Mouse (Mus musculus) embryonic facial prominence, embryonic 11.5 days (tissue): ENCODE data around the gene Commd8. TPM values are rescaled to one million over a fixed set of nuclear protein-coding genes. Genes with fewer than 3 reads are reported as not detected.
"Not testable (repeated sequence)": the region's sequence is repeated elsewhere in the genome, so short reads cannot be mapped to it uniquely, and the experiment has no call there.

ENCODE experiments used
- ATAC-seq: fragments of 200-750 bp; cut with Nextera tagmentation; replicated peaks from 2 replicates; pipeline ENCODE4 v1.8.0; 2017; ENCODE audit warnings: low read depth; ENCODE audit not compliant: insufficient number of reproducible peaks, low FRiP score, low TSS enrichment
- DNase-seq: peaks from one replicate; pipeline ENCODE4 v3.0.0-alpha.2; 2015; ENCODE audit warnings: low spot score
- H3K27ac ChIP-seq: fragments of 300-500 bp; sonication (generic); replicated peaks from 2 replicates; pipeline ENCODE4 v1.5.1; 2014; ENCODE audit warnings: mild to moderate bottlenecking, low read depth, low read length, control low read depth
- H3K27me3 ChIP-seq: fragments of 300-500 bp; sonication (generic); 2 replicates; pipeline ENCODE4 v1.6.1; 2014; ENCODE audit warnings: mild to moderate bottlenecking, low read length, moderate library complexity, mixed read lengths; ENCODE audit not compliant: control insufficient read depth, insufficient read depth
- H3K36me3 ChIP-seq: fragments of 300-500 bp; sonication (generic); replicated peaks from 2 replicates; pipeline ENCODE4 v1.6.1; 2014; ENCODE audit warnings: low read depth, mild to moderate bottlenecking, low read length, moderate library complexity, mixed read lengths; ENCODE audit not compliant: control insufficient read depth, insufficient read depth
- H3K4me1 ChIP-seq: fragments of 300-500 bp; sonication (generic); 2 replicates; pipeline ENCODE4 v1.6.1; 2014; ENCODE audit warnings: low read length, mixed read lengths; ENCODE audit not compliant: control insufficient read depth, insufficient read depth
- H3K4me2 ChIP-seq: fragments of 300-500 bp; sonication (generic); 2 replicates; pipeline ENCODE4 v1.6.1; 2014; ENCODE audit warnings: low read depth, mild to moderate bottlenecking, control low read depth, low read length, moderate library complexity
- H3K4me3 ChIP-seq: fragments of 300-500 bp; sonication (generic); 2 replicates; pipeline ENCODE4 v1.5.1; 2014; ENCODE audit warnings: low read depth, low read length, control low read depth
- H3K9ac ChIP-seq: fragments of 300-500 bp; sonication (generic); replicated peaks from 2 replicates; pipeline ENCODE4 v1.6.1; 2014; ENCODE audit warnings: mild to moderate bottlenecking, control low read depth, low read length
- H3K9me3 ChIP-seq: fragments of 300-500 bp; sonication (generic); replicated peaks from 2 replicates; pipeline ENCODE4 v1.6.1; 2016; ENCODE audit warnings: mild to moderate bottlenecking, low read length, inconsistent platforms, mixed read lengths; ENCODE audit not compliant: control insufficient read depth
- WGBS: fragments of 180-500 bp; shearing (Covaris S2); extraction: QIAGEN DNeasy Blood & Tissue Kit; methylation state at CpG from one replicate; pipeline ENCODE4 v1.1.7; 2014; 5-methylcytosine and 5-hydroxymethylcytosine counted together
- polyA plus RNA-seq: library from polyadenylated mRNA; unstranded; fragments of >200 nt; fragmentation: Nextera tagmentation; extraction: Ambion mirVana; gene quantifications from 2 replicates; pipeline ENCODE4 v1.2.1, GENCODE M21; 2014

Gene Commd8
- polyA plus RNA-seq, 1 experiment from 2014 or later: 218 TPM

GRCm38 (mm10) chr5:72164386-72164785 lies 3.6 kb downstream of the Commd8 start:
- ATAC-seq (no peak), DNase-seq (no peak)
- no peak overlapping the region for H3K9ac ChIP-seq
- H3K36me3 ChIP-seq: peaks cover 7% of the 10 kb centered on the region; the same call in 1 of the 2 replicates
- H3K4me3 ChIP-seq: no peak overlapping the region
- H3K27ac ChIP-seq: no peak overlapping the region
- no peaks in the 10 kb centered on the region for H3K4me1 ChIP-seq
- WGBS: 85% methylated on average over 7 of the region's 7 CpGs
- H3K27me3 ChIP-seq: no peaks in the 10 kb centered on the region
- no peak overlapping the region for H3K4me2 ChIP-seq
- H3K9me3 ChIP-seq: no peaks in the 10 kb centered on the region

- no peak for DNase-seq
- Histone ChIP-seq H3K4me2 (no peak overlapping the region), H3K27me3 (no peaks in the 10 kb centered on the region), H3K9me3 (no peaks in the 10 kb centered on the region), H3K4me1 (no peaks in the 10 kb centered on the region), H3K4me3 (no peak overlapping the region), H3K27ac (no peak overlapping the region), H3K36me3 (peaks cover 7% of the 10 kb centered on the region; the same call in 1 of the 2 replicates), H3K9ac (no peak overlapping the region)
- 84% methylated on average over 5 of the region's 5 CpGs for WGBS
- ATAC-seq: no peak
These were observed 5.1 kb downstream of the Commd8 start for GRCm38 (mm10) chr5:72162855-72163254.

GRCm38 (mm10) chr5:72160781-72161485 lies 7.1 kb downstream of the Commd8 start:
- H3K9me3 ChIP-seq: no peaks in the 10 kb centered on the region
- no peak overlapping the region for H3K27ac ChIP-seq
- 87% methylated on average over 11 of the region's 11 CpGs for WGBS
- ATAC-seq: no peak
- H3K4me1 ChIP-seq: no peaks in the 10 kb centered on the region
- H3K9ac ChIP-seq: no peak overlapping the region
- no peaks in the 10 kb centered on the region for H3K27me3 ChIP-seq
- H3K4me2 ChIP-seq: no peak overlapping the region
- DNase-seq: no peak
- H3K36me3 ChIP-seq: peaks cover 7% of the 10 kb centered on the region; the same call in 1 of the 2 replicates
- H3K4me3 ChIP-seq: no peak overlapping the region

- ATAC-seq (no peak), DNase-seq (no peak)
- no peak overlapping the region for H3K9ac ChIP-seq
- no peaks in the 10 kb centered on the region for H3K27me3 ChIP-seq
- peaks cover 7% of the 10 kb centered on the region; the same call in 1 of the 2 replicates for H3K36me3 ChIP-seq
- H3K9me3 ChIP-seq: no peaks in the 10 kb centered on the region
- no peak overlapping the region for H3K27ac ChIP-seq
- no peak overlapping the region for H3K4me2 ChIP-seq
- WGBS: 83% methylated on average over 6 of the region's 6 CpGs
- H3K4me3 ChIP-seq: no peak overlapping the region
- no peaks in the 10 kb centered on the region for H3K4me1 ChIP-seq
These were observed 8.5 kb downstream of the Commd8 start for GRCm38 (mm10) chr5:72159537-72159936.

GRCm38 (mm10) chr5:72158667-72159066 lies 9.3 kb downstream of the Commd8 start:
- H3K4me1 ChIP-seq: no peaks in the 10 kb centered on the region
- H3K27me3 ChIP-seq: no peaks in the 10 kb centered on the region
- DNase-seq (no peak), ATAC-seq (no peak)
- WGBS: 94% methylated on average over 12 of the region's 12 CpGs
- H3K36me3 ChIP-seq: peaks cover 7% of the 10 kb centered on the region; the same call in 1 of the 2 replicates
- H3K4me2 ChIP-seq: no peak overlapping the region
- no peak overlapping the region for H3K9ac ChIP-seq
- H3K27ac ChIP-seq: no peak overlapping the region
- no peak overlapping the region for H3K4me3 ChIP-seq
- no peaks in the 10 kb centered on the region for H3K9me3 ChIP-seq

GRCm38 (mm10) chr5:72156598-72156997 lies 11.4 kb downstream of the Commd8 start:
- peaks cover 5% of the 10 kb centered on the region; the same call in 1 of the 2 replicates for H3K36me3 ChIP-seq
- DNase-seq (no peak), ATAC-seq (no peak)
- no peaks in the 10 kb centered on the region for H3K9me3 ChIP-seq
- no peak overlapping the region for H3K9ac ChIP-seq
- H3K27ac ChIP-seq: no peak overlapping the region
- no peak overlapping the region for H3K4me2 ChIP-seq
- H3K4me3 ChIP-seq: no peak overlapping the region
- no peaks in the 10 kb centered on the region for H3K4me1 ChIP-seq
- H3K27me3 ChIP-seq: no peaks in the 10 kb centered on the region
- WGBS: 97% methylated on average over 5 of the region's 5 CpGs

GRCm38 (mm10) chr5:72155686-72156085 lies 12.3 kb downstream of the Commd8 start:
- not testable (repeated sequence) for H3K36me3 ChIP-seq, H3K4me1 ChIP-seq, H3K27ac ChIP-seq, H3K4me3 ChIP-seq, DNase-seq, H3K9ac ChIP-seq, H3K4me2 ChIP-seq, H3K9me3 ChIP-seq, H3K27me3 ChIP-seq, ATAC-seq
- WGBS: 67% methylated on average over 3 of the region's 3 CpGs

GRCm38 (mm10) chr5:72150870-72151269 lies 17.1 kb downstream of the Commd8 start:
- DNase-seq (no peak), ATAC-seq (no peak)
- no peaks in the 10 kb centered on the region for H3K9me3 ChIP-seq
- H3K4me1 ChIP-seq: no peaks in the 10 kb centered on the region
- H3K27me3 ChIP-seq: no peaks in the 10 kb centered on the region
- no peak overlapping the region for H3K4me3 ChIP-seq
- no peak overlapping the region for H3K4me2 ChIP-seq
- no peak overlapping the region for H3K9ac ChIP-seq
- H3K36me3 ChIP-seq: no peaks in the 10 kb centered on the region; the same call in 1 of the 2 replicates
- H3K27ac ChIP-seq: no peak overlapping the region
- 91% methylated on average over 2 of the region's 5 CpGs for WGBS
